Mouse (Mus musculus): ENCODE measurements around the gene Grin2b. TPM values are rescaled to one million over a fixed set of nuclear protein-coding genes. Genes with fewer than 3 reads are reported as not detected.
"Not testable (repeated sequence)": the region's sequence is repeated elsewhere in the genome, so short reads cannot be mapped to it uniquely, and the experiment has no call there.

Gene Grin2b
- polyA plus RNA-seq, 1 experiment from 2014 or later: 87.8 TPM

DNA sequence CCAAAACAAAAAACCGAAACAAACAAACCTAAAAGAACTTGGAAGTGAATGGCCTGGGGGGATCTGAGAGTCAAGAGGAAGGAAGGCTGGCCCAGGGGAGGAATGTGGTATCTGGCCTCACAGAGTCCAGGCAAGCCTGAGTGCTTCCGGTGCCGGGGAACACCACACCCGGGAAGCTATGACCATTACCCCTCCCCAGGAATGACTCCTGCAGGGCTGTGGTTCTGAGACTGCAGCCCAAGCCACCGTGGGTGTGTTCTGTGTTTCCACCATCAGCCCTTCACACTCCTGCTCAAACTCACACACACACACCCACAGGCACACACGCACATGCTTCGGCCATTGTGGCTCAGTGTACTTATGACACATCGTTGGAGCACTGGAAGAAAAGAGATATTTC lies 459.6 kb downstream of the Grin2b start:
- WGBS: 88% methylated on average over 8 of the region's 8 CpGs
- Histone ChIP-seq H3K27me3 (ENCODE audit: control insufficient read depth, insufficient read depth, low read length) (no peaks in the 10 kb centered on the region), H3K9ac (replicated peaks; ENCODE audit: low read depth, low read length) (no peak overlapping the region), H3K4me1 (ENCODE audit: control insufficient read depth, insufficient read depth, low read length) (no peaks in the 10 kb centered on the region), H3K4me3 (ENCODE audit: low read depth, low read length) (no peak overlapping the region), H3K9me3 (ENCODE audit: control insufficient read depth, low read length) (no peaks in the 10 kb centered on the region), H3K4me2 (ENCODE audit: low read depth, low read length) (no peak overlapping the region), H3K27ac (ENCODE audit: low read depth, low read length) (no peak overlapping the region), H3K36me3 (ENCODE audit: control insufficient read depth, insufficient read depth, low read length) (no peaks in the 10 kb centered on the region)
- no peak for ATAC-seq (ENCODE audit: low read depth)

DNA sequence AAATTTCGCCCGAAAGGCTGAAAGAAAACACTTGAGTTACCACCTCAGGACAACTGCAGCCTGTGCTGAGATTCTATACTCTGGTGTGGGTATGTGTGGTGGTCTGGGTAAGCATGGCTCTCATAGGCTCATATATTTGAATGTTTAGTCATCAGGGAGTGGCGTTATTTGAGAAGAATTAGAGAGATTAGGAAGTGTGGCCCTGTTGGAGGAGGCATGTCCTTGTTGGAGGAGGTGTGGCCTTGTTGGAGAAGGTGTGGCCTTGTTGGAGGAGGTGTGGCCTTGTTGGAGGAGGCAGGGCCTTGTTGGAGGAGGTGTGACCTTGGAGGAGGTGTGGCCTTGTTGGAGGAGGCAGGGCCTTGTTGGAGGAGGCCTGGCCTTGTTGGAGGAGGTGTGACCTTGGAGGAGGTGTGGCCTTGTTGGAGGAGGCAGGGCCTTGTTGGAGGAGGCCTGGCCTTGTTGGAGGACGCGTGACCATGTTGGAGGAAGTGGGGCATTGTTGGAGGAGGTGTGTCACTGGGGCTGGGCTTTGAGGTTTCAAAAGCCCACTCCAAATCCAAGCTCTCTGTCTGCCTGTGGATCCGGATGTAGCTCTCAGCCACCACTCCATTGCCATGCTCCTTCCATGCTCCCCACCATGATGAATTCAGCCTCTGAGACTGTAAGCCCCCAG lies 466.3 kb downstream of the Grin2b start:
- not testable (repeated sequence) for H3K27ac ChIP-seq (ENCODE audit: low read depth, low read length); H3K4me1 ChIP-seq (ENCODE audit: control insufficient read depth, insufficient read depth, low read length); H3K4me2 ChIP-seq (ENCODE audit: low read depth, low read length); ATAC-seq (ENCODE audit: low read depth); H3K27me3 ChIP-seq (ENCODE audit: control insufficient read depth, insufficient read depth, low read length); H3K36me3 ChIP-seq (ENCODE audit: control insufficient read depth, insufficient read depth, low read length); H3K9me3 ChIP-seq (ENCODE audit: control insufficient read depth, low read length); H3K4me3 ChIP-seq (ENCODE audit: low read depth, low read length); H3K9ac ChIP-seq (replicated peaks; ENCODE audit: low read depth, low read length)
- WGBS: 89% methylated on average over 6 of the region's 6 CpGs

DNA sequence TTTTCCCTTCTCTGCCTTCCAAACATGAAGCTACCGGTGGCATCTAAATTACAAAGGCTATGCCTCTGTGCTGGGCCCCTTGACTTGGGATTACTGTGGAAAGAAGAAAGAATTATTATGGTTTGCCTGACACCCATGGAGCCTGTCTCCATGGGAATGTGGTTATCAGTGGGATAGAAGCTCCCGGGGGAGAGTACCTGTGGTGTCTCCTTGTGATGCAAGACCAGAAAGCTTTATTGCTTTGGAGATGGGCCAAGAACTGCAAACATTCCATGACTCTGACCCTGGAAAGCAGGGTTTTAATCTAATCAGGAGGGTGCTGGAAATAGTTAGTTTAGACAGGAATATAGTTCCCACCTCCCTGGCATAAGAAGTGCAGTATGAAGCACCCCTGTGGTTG lies 469.7 kb downstream of the Grin2b start:
- no peaks in the 10 kb centered on the region for H3K27me3 ChIP-seq (ENCODE audit: control insufficient read depth, insufficient read depth, low read length)
- no peak overlapping the region for H3K4me3 ChIP-seq (ENCODE audit: low read depth, low read length)
- H3K36me3 ChIP-seq (ENCODE audit: control insufficient read depth, insufficient read depth, low read length): no peaks in the 10 kb centered on the region
- H3K4me1 ChIP-seq (ENCODE audit: control insufficient read depth, insufficient read depth, low read length): no peaks in the 10 kb centered on the region
- no peak overlapping the region for H3K27ac ChIP-seq (ENCODE audit: low read depth, low read length)
- no peak for ATAC-seq (ENCODE audit: low read depth)
- no peaks in the 10 kb centered on the region for H3K9me3 ChIP-seq (ENCODE audit: control insufficient read depth, low read length)
- H3K4me2 ChIP-seq (ENCODE audit: low read depth, low read length): no peak overlapping the region
- WGBS: 41% methylated on average over 2 of the region's 2 CpGs
- H3K9ac ChIP-seq (replicated peaks; ENCODE audit: low read depth, low read length): no peak overlapping the region

DNA sequence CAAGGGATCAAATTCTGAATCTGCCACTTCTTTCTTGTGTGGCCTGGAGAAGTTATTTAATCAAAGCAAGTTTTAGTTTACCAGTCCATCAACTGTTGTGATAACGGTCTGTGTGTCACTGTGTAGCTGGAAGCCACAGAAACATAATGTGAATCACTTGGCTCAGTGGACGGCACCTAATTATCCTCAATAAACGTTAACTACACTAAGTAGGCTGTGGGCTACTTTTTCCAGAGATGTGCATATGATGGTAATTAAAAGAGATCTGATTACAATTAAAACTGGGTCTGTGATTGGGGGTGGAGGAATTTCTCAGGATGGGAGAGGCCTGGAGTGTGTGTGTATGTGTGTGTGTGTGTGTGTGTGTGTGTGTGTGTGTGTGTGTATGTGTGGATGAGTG lies 471.9 kb downstream of the Grin2b start:
- no peak for ATAC-seq (ENCODE audit: low read depth)
- no peaks in the 10 kb centered on the region for H3K4me1 ChIP-seq (ENCODE audit: control insufficient read depth, insufficient read depth, low read length)
- 52% methylated on average over 3 of the region's 3 CpGs for WGBS

DNA sequence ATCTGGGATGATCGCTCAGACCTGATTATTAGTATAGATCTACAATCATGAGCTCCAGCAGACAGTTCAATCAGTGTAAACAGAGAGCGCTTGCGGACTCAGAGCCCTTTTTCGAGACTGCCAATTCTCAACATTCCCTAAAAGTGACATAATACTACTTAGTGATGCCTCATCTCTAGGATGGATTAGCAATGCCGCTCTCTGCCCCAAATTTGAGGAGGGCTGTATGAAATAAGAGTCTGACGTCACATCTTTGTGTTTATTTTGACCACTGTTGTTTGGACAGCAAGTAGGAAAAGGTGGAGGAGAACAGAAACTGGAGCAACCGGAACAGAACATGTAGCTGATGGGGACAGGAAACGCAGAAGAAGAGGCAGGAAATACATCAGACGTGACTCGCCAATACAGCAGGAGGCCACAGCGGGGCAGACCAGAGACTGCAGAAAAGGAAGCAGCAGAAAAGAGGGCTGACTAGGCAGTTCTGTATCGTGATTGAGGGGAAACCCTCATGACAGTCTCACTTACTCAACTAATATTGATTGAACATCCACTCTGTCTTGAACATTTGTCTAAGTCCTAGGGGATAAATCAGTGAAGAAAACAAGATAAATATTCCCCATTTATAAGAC lies 472.5 kb downstream of the Grin2b start:
- Histone ChIP-seq H3K4me3 (ENCODE audit: low read depth, low read length) (no peak overlapping the region), H3K27me3 (ENCODE audit: control insufficient read depth, insufficient read depth, low read length) (no peaks in the 10 kb centered on the region), H3K27ac (ENCODE audit: low read depth, low read length) (no peak overlapping the region), H3K9me3 (ENCODE audit: control insufficient read depth, low read length) (no peaks in the 10 kb centered on the region), H3K4me2 (ENCODE audit: low read depth, low read length) (no peak overlapping the region), H3K36me3 (ENCODE audit: control insufficient read depth, insufficient read depth, low read length) (no peaks in the 10 kb centered on the region), H3K9ac (replicated peaks; ENCODE audit: low read depth, low read length) (no peak overlapping the region), H3K4me1 (ENCODE audit: control insufficient read depth, insufficient read depth, low read length) (no peaks in the 10 kb centered on the region)
- no peak for ATAC-seq (ENCODE audit: low read depth)
- 85% methylated on average over 12 of the region's 12 CpGs for WGBS

More for the DNA sequence above, 471.9 kb downstream of the Grin2b start:
- Histone ChIP-seq H3K36me3 (ENCODE audit: control insufficient read depth, insufficient read depth, low read length) (no peaks in the 10 kb centered on the region), H3K27me3 (ENCODE audit: control insufficient read depth, insufficient read depth, low read length) (no peaks in the 10 kb centered on the region), H3K27ac (ENCODE audit: low read depth, low read length) (no peak overlapping the region), H3K4me2 (ENCODE audit: low read depth, low read length) (no peak overlapping the region), H3K9me3 (ENCODE audit: control insufficient read depth, low read length) (no peaks in the 10 kb centered on the region), H3K4me3 (ENCODE audit: low read depth, low read length) (no peak overlapping the region), H3K9ac (replicated peaks; ENCODE audit: low read depth, low read length) (no peak overlapping the region)

DNA sequence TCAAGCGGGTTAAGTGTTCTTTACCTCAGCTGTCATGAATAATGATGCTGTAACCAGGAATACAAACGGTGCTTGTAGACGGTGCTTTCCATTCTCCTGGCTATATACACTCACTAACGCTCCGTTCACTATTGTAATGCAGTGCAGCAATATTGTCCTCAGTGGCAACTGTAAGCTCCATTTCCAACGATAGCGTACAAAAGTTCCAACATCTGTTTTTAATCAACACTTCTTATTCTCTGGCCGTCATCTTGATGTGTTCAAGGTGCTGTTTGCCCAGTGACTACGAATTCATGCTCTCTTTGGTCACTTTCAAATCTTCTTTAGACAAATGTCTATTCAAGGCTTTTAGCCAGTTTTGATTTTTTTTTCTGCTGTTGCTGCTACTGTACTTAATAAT lies 480.8 kb downstream of the Grin2b start:
- 80% methylated on average over 9 of the region's 9 CpGs for WGBS
- Histone ChIP-seq H3K4me1 (ENCODE audit: control insufficient read depth, insufficient read depth, low read length) (no peaks in the 10 kb centered on the region), H3K4me2 (ENCODE audit: low read depth, low read length) (no peak overlapping the region), H3K4me3 (ENCODE audit: low read depth, low read length) (no peak overlapping the region), H3K36me3 (ENCODE audit: control insufficient read depth, insufficient read depth, low read length) (no peaks in the 10 kb centered on the region), H3K27me3 (ENCODE audit: control insufficient read depth, insufficient read depth, low read length) (no peaks in the 10 kb centered on the region), H3K9me3 (ENCODE audit: control insufficient read depth, low read length) (no peaks in the 10 kb centered on the region), H3K27ac (ENCODE audit: low read depth, low read length) (no peak overlapping the region), H3K9ac (replicated peaks; ENCODE audit: low read depth, low read length) (no peak overlapping the region)
- ATAC-seq (ENCODE audit: low read depth): no peak

DNA sequence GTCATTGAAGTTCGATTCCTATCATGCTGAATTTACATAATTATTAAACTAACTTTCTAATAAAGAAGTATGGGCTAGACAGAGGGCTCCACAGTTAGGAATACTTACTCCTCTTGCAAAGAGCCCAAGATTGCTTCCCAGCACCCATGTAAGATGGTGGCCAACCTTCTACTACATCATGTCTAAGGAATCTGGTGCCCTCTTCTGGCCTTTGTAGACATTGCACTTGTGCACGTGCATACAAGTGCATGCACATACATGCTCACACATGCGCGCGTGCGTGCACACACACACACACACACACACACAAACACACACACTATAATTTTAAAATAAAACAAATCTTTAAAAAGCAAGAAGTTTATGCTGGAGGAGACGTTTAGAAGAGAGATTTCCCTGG lies 481.8 kb downstream of the Grin2b start:
- H3K27ac ChIP-seq (ENCODE audit: low read depth, low read length): no peak overlapping the region
- WGBS: 90% methylated on average over 7 of the region's 7 CpGs
- no peak for ATAC-seq (ENCODE audit: low read depth)
- no peaks in the 10 kb centered on the region for H3K4me1 ChIP-seq (ENCODE audit: control insufficient read depth, insufficient read depth, low read length)
- no peak overlapping the region for H3K4me3 ChIP-seq (ENCODE audit: low read depth, low read length)
- H3K27me3 ChIP-seq (ENCODE audit: control insufficient read depth, insufficient read depth, low read length): no peaks in the 10 kb centered on the region
- no peaks in the 10 kb centered on the region for H3K36me3 ChIP-seq (ENCODE audit: control insufficient read depth, insufficient read depth, low read length)
- no peak overlapping the region for H3K9ac ChIP-seq (replicated peaks; ENCODE audit: low read depth, low read length)
- H3K9me3 ChIP-seq (ENCODE audit: control insufficient read depth, low read length): no peaks in the 10 kb centered on the region
- H3K4me2 ChIP-seq (ENCODE audit: low read depth, low read length): no peak overlapping the region

DNA sequence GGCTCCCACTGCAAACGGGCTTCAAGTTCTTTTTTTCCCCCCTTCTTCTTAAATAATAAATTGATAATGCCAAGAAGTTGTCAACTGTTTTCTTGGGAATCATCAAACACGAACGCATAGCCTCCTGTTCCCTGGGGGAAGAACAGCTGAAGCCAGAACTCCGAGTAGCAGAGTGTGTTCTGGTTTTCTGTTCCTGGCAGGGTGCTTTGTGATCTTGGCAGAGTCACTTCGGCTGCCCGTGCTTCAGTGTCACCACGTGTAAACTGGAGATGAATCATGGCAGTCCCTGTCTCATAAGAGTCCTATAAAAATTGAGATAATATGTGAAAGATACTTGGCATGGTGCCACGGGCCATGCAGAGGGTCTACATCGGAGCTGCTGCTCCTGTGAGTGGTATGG lies 485.4 kb downstream of the Grin2b start:
- no peaks in the 10 kb centered on the region for H3K36me3 ChIP-seq (ENCODE audit: control insufficient read depth, insufficient read depth, low read length)
- no peak overlapping the region for H3K27ac ChIP-seq (ENCODE audit: low read depth, low read length)
- H3K27me3 ChIP-seq (ENCODE audit: control insufficient read depth, insufficient read depth, low read length): no peaks in the 10 kb centered on the region
- no peaks in the 10 kb centered on the region for H3K9me3 ChIP-seq (ENCODE audit: control insufficient read depth, low read length)
- no peak for ATAC-seq (ENCODE audit: low read depth)
- 81% methylated on average over 9 of the region's 9 CpGs for WGBS
- no peak overlapping the region for H3K4me2 ChIP-seq (ENCODE audit: low read depth, low read length)
- H3K4me1 ChIP-seq (ENCODE audit: control insufficient read depth, insufficient read depth, low read length): no peaks in the 10 kb centered on the region
- no peak overlapping the region for H3K4me3 ChIP-seq (ENCODE audit: low read depth, low read length)
- no peak overlapping the region for H3K9ac ChIP-seq (replicated peaks; ENCODE audit: low read depth, low read length)

DNA sequence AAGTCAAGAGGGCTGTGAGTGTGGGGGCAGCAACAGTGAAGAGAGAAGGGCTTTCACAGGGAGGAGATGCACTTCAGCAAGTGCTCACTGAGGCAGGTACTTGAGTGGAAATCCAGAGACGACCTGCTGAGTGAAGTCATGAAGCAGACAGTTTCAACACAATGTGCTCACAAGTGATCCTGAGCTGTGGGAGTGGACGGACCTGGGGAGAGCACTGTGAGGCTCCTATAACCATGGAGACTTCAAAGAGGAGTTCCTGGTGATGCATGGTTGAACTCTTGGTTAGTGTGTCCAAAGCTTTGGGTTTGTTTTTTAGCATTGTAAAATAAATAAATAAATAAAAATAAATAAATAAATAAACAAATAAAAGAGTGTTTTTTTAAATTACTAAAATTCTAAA lies 489.1 kb downstream of the Grin2b start:
- no peak overlapping the region for H3K4me3 ChIP-seq (ENCODE audit: low read depth, low read length)
- H3K4me2 ChIP-seq (ENCODE audit: low read depth, low read length): no peak overlapping the region
- no peaks in the 10 kb centered on the region for H3K4me1 ChIP-seq (ENCODE audit: control insufficient read depth, insufficient read depth, low read length)
- no peaks in the 10 kb centered on the region for H3K9me3 ChIP-seq (ENCODE audit: control insufficient read depth, low read length)
- H3K36me3 ChIP-seq (ENCODE audit: control insufficient read depth, insufficient read depth, low read length): no peaks in the 10 kb centered on the region
- no peak for ATAC-seq (ENCODE audit: low read depth)
- 78% methylated on average over 2 of the region's 2 CpGs for WGBS
- no peak overlapping the region for H3K27ac ChIP-seq (ENCODE audit: low read depth, low read length)
- no peaks in the 10 kb centered on the region for H3K27me3 ChIP-seq (ENCODE audit: control insufficient read depth, insufficient read depth, low read length)
- H3K9ac ChIP-seq (replicated peaks; ENCODE audit: low read depth, low read length): no peak overlapping the region

All from neural tube, embryonic 14.5 days (tissue).